Mouse (Mus musculus): ENCODE results near the gene Lrp1.

Lrp1 gene

DNA sequence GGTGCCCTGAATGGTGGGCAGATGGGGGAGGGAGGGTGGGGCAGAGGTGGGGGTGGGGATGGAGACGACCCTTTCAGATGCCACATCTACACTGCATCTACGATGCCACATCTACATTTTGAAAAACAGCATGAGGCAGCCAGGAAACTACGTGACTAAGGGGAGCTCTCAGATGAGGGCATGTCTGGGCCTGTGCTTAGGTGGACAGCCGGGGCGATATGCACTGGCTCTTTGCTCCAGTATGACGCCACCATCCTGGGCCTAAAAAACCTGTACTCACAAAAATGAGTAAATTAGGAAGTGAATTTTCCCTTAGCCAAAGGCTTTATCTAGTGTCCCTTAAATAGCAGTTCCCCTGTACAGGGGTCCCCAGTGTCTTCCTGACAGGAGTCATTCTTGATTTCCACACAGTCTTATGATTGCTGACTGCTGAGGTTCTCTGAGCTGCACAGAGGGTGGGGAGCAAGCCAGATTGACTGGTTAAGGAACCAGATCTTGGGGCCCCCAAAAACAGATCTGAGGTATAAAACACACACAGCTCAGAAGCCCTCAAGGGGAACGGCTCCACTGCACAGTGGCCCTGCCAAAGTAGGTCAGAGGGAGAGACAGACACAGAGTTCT lies 30.0 kb downstream of the Lrp1 start:
- DNase-seq, result no peak

DNA sequence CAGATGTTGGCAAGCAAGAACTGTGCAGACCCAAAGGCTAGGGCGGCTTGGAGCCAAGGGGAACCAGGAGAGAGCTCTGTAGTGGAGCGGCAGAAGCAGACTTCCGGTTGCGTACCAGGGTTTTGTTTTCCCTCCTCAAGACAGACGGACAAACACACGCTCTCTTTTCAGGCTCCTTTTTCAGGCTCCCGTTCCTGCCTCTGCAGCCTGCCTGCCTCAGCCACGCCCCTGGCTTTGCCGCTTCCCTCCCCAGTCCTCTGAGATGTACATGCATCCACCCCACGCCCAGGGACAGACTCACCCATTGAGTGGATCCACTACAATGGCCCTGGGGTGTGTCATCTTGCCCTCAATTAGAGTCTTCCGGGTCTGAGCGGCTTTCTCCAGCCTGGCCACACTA lies 30.7 kb downstream of the Lrp1 start:
- DNase-seq, result no peak

DNA sequence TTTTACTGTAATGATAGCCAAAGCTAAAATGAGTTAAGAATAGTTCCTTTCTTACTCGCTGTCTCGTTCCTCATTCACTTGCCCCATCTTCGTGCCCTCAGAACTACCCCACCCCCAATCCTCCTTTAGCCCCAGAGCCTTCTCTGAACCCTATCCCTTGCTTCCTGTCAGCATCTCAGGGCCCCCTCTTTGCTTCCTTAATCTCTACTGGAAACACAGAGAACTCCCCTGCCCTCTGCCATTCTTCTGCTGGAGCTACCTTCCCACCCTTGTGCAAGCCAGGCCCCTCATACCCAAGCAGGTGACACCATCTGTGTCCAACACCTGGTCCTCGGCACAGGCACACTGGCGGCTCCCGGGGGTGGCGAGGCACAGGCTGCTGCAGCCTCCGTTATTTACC lies 33.2 kb downstream of the Lrp1 start:
- no peak for DNase-seq

DNA sequence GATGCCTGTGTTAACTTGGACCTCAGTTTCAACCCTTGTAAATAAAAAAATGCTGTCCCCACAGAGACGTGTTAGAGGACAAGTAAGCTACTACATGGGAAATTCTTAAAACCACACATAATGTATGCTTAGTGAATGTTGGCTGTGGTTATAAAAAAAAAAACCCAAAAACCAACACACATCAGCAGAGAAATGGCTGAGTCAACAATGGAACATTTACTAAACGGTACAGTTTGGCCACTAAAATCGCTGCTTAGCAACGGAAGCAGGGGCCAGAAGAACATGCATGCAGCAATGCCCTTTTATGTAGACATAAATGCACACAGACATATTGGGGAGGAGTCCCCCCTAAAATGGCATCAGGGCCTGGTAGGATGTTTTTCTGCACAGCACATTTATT lies 34.7 kb downstream of the Lrp1 start:
- no peak for DNase-seq

DNA sequence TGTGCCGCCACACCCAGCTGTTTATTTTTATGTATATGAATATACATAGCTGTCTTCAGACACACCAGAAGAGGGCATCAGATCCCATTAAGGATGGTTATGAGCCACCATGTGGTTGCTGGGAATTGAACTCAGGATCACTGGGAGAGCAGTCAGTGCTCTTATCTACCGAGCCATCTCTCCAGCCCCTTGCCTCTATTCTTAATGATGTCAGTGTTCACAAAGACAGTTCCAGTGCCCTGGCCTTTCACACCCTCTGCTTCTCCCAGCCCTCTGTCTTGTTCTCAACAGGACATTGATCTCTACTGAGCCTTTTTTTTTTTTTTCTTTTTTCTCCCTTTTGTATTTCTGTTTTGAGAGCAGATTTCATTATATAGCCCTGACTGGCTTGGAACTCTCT lies 35.4 kb downstream of the Lrp1 start:
- no peak for DNase-seq

DNA sequence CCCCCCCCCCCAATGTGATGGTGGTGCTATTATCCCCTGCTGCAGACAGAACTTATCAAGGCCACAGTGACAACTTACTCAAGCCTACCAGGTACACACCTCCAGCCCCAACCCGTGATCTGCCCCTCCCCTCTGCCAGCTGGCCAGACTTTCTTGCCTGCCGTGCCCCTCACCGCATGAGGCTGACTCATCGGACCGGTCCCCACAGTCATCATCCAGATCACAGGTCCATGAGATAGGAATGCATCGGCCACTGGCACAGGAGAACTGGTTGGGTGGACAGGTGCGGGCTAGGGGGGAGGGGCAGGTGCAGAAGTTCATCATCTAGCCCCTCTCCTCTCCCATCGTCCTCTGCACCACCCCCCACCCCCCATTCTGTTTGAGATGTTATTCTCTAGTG lies 37.3 kb downstream of the Lrp1 start:
- no peak for DNase-seq

DNA sequence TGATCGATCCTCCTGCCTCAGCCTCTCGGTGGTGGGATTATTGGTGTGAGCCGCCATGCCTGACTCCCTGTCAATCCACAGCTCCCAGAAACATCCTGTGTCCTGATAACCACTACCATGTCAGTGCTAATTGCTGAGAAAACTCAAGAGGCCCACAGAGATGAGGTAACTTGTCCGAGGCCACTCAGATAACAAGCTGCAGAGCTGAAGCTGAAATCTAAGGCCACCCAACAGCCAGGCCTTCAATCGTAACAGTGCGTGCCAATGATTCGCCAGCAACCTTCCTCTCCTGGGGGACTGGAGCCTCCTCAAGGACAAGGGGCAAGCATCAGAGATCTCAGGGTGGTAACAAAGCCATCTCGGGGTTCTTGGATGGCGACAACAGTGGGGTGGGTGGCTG lies 39.7 kb downstream of the Lrp1 start:
- no peak for DNase-seq

DNA sequence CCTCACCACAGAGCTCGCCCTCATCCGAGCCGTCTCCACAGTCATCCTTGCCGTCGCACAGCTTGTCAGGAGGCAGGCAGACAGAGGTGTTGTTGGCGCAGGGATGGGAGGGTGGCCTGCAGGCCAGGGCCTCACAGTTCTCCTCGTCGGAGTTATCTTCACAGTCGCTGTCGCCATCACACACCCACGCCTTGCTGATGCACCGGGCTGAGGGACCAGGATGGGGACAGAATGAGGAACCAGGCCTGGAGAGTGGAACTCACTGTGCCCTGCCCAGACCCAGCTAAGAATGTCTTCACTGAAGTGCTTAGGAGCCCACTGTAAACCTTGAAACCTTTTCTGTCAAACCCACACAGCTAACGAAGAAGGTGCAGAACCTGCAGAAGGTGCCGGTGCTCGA lies 43.0 kb downstream of the Lrp1 start:
- no peak for DNase-seq

DNA sequence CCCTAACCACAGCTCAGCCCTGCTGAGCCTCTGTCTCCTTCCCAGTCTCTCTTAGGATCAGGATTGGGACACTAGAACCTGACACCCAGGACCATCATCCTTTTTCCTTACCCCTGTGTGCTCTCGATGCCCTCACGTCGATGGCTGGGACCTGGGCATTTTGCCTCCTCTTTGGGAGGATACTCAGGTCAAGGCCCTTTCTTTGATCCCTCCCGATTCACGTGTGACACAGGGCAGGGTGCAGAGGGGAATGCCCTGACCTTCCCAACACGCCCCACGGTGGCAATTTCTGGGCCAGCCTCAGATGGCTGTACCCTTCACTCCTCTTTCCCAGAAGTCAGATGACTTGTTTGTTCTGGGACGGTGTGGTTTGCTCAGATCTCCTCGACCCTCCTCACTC lies 43.8 kb downstream of the Lrp1 start:
- DNase-seq, result no peak

DNA sequence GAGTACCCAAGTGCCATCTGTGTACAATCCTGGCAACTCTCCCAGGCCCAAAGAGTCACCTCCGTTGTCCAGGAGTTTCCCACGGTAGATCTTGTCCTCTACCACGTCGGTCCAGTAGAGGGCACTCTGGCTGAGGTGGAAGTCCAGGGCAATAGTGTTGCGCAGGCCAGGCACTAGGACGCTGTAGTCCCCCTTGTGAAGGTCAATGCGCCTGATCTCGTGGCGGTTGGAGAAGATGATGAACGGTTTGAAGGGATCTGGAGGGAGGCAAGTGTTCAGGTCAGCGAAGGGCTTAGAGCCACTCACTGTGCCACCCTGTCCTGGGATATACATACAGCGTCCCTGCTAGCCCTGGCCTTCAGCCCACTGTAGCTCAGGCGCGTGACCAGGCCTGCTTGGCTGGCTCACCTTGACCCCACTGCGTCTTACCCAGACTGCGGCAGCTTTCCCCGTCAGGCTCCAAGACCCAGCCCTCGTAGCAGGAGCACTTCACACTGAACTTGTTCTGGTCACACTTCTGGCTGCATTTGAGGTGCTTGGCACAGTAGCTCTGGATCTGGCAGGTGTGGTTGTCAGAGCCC lies 44.5 kb downstream of the Lrp1 start:
- DNase-seq, result peak; percentile 84 to 85

DNA sequence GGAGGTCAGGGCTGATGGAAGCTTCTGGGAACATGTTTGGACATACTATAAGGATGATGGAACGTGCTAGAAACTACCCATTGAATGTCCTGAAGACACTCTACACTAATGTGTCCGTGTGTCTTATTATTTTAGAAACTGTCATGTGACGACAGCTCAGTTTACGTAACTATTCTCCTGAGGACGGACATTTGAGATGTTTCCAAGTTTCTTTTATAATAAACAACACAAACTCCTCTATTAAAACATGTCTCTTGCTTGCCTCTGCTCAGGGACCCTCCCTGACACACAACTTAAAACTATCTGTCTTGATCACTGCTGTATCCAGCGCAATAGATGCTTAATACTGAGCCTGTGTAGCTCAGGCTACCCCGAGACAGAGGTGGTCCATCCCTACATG lies 45.2 kb downstream of the Lrp1 start:
- no peak for DNase-seq

DNA sequence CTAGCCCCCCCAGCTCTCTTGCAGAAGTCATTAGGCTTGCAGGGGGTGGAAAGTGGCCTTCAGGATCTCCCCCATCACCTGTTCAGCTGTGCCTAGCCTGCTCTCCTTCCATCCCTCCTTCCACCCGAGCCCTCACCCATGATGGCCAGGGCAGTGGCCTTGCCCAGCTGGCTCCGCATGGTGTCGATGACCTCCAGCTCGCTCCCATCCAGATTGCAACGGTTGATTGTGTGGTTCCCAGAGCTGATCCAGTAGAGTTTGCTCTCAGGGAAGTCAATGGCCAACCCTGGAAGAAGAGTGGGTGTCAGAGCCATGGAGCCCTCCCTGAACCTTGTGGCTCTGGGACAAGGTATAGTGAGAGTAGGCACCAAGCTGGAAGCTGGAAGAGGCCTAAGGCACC lies 48.7 kb downstream of the Lrp1 start:
- no peak for DNase-seq

DNA sequence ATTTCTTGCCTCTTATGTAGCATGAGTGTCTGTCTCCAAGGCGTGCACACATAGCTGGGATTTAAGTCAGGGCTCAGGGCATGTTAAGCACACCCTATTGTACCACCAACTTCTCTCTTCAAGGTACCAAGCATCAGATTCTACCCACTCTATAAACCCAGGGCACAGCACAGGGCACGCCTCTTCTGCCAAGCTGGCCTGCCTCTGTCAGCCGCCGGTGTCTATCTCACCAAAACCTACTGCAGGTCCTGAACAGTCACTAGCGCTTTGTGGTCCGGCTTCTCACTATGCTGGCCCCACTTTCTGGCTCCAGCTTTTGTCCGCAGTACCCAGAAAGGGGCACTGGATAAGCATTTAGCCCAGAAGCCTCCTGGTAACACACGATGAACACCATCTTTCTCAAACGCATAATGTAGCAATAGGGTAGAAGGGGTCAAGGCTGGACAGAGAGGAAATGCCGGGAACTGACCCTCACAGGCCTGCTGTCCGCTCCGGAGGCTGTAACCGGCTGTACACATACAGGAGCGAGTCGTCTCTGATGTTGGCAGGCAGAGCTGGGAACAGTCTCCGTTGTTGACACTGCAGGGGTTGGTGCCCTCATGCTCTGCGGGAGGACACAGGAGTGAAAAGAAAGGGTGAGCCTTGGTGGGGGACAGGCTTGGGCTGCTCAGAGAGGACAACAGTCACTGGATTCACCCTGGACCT lies 49.9 kb downstream of the Lrp1 start:
- no peak for DNase-seq

DNA sequence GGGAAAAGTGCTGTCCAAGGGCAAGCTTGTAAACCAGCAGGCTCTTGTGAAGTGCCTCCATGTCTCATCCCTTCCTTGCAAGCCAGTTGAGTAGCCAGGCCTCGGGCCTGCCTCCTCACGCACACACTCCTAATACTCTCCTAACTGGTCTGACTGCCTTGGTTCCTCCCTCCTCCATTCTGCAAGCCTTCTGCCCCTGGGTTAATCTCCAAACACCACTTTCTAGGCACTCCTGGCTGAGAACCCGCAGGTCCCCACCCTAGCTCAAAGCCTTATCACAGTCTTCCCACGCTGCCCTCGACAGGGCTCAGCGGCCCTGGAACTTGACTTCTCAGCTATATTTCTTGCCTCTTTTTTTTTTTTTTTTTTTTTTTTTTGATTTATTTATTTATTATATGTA lies 50.6 kb downstream of the Lrp1 start:
- no peak for DNase-seq

DNA sequence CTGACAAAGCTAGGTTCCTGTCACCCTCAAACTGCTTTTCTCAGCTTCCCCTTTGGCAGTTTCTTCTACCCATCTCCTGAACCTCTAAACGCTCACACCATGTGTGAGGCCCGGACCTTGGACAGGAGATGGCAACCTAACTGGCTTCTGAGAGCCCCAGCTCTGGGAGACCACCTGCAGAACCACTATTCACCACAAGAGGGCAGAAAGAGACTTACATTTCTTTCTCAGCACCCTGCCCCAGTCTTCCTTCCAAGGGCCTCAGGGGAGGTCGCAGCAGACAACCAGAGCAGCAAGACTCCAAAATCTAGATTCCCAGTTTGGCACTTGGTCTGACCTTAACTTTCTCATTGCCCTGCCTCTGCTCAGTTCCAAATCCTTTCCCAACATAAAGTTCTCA lies 51.5 kb downstream of the Lrp1 start:
- DNase-seq, result peak; percentile 93 to 96

DNA sequence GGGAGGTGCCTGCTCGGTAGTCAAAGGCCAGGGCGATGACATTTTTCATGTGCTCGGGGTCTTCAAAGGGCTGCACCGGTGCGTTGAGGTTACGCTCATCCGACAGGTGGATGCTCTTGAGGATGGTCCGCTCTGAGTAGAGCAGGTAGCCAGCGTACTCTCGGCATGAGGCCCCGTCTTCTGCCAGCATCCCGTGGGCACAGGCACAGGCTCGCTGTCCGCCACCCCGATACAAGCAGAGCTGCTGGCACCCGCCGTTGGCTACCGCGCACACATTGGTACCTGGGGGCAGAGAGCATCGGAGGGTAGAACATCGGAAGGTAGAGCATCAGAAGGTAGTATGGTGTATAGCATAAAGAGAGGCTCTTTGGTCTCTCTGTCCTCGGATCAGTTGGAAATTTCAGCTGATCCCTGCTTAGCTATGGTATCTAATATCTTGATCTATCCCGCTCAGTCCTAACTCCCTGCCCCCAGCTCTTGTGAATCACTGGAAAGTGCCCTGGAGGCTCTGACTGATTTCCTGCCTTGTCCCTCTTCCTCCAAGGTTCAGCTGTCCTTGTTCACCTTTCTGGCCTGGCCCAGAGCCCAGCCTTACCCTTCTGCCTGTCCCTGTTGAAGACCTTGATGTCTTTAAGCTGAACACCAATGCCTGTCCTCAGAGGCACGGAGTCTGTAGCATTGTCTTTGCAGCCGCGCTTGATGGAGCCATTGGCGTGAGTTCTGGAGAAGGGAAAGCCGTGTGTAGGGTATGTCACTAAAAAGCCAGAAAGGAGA lies 54.2 kb downstream of the Lrp1 start:
- DNase-seq, result peak in 1 of 2 experiments; percentile 43

DNA sequence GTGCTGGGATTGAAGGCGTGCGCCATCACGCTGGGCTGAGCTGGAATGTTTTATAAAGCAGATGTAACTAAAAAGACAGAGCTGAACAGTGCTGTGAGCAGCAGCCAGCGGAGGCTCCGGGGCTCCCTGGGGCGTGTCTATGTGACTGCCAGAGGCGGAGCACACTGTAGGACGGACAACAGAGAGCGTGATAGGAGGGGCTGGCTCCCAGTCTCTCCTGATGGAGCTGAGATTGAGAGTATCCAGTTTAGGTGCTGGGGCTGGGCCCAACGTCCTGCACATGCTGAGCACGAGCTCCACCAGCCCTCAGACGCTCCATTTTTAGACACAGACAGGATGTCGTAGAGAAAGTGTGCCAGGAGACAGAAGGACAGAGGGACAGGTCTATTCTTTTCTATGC lies 56.6 kb downstream of the Lrp1 start:
- no peak for DNase-seq

DNA sequence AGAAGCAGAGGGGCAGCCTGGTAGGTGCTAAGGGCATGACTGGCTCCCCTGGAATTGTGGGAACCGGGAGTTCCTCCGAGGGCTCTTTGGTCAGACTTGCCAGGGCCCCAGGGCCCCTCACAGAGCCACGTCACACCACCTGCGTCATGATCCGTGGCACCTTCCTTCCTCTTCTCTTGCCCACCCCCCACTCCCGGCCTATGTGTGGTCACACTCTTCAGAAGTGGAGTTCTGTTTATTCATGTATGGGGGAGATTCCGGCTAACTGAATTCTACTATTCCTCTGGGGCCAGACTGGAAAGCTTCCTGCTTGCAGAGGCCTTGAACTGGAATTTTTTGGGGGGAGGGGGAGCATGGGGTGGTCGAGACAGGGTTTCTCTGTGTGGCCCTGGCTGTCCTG lies 57.1 kb downstream of the Lrp1 start:
- no peak for DNase-seq

DNA sequence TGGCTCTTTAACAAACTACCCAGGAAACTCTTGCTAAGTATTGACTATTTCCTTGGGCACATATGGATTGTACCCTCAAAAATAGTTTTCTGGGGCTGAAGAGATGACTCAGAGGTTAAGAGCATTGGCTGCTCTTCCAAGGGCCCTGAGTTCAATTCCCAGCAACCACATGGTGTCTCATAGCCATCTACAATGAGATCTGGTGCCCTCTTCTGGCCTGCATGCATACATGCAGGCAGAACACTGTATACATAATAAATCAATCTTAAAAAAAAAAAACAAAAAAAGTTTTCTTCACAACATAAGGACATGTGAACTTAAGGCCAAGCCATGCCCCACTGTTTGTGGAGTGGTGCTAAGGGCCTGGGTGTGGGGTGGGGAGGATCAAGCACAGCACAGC lies 59.8 kb downstream of the Lrp1 start:
- no peak for DNase-seq

DNA sequence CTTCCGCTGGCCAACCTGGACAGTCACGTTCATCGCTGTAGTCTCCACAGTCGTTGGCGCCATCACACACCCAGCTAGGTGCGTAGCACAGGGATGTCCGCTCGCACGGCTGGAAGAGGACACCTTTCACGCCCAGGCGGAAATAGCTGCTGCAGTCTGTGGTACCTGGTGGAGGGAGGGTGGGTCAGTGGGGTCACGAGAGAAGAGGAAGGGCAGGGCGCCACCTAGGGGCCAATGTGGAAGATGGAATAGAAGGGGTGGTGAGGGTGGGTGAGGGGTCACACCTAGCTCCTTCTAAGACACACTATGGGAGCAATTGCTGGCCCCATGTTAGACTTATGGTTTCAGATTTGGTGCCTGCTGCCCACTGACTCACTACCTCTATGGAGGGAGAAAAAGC lies 63.6 kb downstream of the Lrp1 start:
- peak; percentile 52 to 63 for DNase-seq

DNA sequence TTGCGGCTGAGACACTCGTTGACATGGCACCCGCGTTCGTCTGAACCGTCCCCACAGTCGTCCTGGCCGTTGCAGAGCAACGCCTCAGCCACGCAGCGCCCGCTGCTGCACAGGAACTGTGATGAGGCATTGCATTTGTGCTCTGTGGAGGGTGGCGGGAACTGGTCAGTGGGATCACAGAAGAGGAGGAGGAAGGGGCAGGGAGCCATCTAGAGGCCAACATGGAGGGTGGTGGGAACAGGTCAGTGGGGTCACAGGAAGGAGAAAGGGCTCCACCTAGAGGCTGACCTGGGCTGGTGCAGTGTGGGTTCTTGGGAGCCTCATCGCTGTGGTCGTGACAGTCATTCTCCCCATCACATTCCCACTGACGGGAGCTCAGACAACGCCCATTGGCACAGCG lies 65.2 kb downstream of the Lrp1 start:
- peak; percentile 81 to 86 for DNase-seq

DNA sequence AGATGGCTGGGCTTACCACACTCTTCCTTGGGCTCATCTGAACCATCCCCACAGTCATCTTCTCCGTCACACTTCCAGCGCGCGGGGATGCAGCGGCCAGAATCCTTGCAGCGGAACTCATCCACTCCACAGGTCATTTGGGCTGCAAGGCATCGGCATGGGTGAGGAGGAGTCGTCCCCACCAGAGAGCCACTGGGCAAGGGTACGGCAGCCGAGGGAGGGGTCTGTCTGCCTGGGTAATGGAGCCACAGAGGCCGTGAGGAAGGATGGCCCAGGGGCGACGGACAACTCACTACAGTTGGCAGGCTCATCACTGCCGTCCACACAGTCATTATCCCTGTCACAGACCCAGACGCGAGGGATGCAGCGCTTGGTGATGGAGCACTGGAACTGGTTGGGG lies 71.1 kb downstream of the Lrp1 start:
- DNase-seq, result no peak

DNA sequence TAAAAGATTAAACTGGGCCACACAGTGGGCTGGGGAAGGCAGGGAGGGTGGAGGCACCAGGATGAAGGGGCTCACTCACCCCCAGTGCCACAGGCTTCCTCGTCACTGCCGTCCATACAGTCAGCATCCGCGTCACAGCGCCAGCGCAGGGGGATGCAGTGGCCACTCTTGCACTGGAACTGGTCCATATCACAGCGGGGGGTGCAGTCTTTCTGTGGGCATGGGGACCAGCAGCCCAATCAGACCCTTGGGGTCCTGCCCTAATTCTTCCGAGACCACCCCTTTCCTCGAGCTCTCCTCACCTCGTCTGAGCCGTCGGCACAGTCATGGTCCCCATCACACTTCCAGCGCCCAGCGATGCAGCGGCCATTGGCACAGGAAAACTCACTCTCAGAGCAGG lies 72.7 kb downstream of the Lrp1 start:
- peak; percentile 54 to 61 for DNase-seq

DNA sequence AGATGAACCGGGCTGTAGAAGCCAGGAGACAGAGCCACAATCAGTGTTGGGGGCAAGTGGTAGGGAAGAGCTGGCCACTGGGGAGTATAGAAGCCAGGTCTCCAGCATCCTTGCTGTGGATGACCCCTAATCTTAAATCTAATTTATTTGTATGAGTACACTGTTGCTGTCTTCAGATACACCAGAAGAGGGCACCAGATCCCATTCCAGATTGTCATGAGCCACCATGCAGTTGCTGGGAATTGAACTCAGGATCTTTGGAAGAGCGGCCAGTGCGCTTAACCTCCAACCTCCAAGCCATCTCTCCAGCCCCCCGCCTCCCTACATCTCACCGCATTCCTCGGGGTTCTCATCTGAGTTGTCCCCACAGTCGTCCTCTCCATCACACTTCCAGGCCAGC lies 74.4 kb downstream of the Lrp1 start:
- peak in 1 of 2 experiments; percentile 57 for DNase-seq

All from cerebellum, postnatal 10 days (tissue).